Mouse (Mus musculus) CD4-positive, CD25-positive, alpha-beta regulatory T cell, adult 2 months (primary cell): ENCODE measurements around the gene Ptpn11.
A peak's percentile ranks its signal among the peaks of the same experiment; 100 is the strongest.
"Not testable (repeated sequence)": the region's sequence is repeated elsewhere in the genome, so short reads cannot be mapped to it uniquely, and the experiment has no call there.

Experiments
- DNase-seq: peaks from one replicate; pipeline ENCODE4 v3.0.0-alpha.2; 2012; ENCODE audit warnings: low read depth, low spot score

Gene Ptpn11

DNA sequence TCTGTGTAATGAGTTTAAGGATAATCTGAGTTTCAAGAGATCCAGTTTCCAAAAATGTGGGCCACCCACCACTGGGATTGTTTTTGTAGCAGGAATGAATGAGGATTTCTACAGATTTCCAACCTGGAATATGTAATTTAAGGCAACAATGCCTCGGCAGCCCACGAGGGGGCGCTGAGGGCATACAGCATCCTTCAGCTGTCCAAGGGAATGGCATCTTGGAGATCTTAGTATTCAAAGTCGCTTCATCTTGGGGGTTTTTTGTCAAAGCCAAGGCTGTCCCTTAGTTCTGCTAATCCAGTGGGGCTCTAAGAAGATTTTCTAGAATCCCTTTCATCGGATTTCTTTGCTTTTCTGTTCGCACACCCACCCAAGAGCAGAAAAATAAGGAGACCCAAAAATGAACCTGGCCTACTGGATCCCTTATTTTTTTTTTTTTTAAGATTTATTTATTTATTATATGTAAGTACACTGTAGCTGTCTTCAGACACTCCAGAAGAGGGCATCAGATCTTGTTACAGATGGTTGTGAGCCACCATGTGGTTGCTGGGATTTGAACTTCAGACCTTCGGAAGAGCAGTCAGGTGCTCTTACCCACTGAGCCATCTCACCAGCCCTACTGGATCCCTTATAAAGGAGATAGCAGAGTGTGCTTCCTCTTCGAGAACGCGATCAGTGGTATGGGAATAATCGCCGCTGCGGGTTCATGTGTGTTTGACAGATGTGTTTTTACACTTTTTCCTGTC lies 24.4 kb upstream of the Ptpn11 start:
- peak; percentile 81 for DNase-seq

- DNase-seq: no peak
These were observed 23.5 kb upstream of the Ptpn11 start for GRCm38 (mm10) chr5:121214707-121215106.

DNA sequence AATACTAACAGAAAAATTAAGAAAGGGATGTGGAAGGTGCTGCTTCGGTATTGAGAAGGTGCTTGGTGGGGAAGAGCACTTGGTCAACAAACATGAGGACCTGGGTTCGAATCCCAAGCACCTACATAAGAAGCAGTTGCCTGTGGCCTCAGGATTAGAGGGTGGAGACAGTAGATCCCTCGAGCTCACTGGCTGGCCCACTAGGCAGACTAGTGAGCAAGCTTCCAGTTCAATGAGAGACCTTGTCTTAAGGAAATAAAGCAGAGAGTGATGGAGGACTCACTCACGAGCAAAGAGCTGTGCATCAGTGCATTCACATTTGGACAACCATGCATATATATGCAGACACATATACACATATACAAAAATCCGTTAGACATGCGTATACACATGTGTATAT lies 20.9 kb upstream of the Ptpn11 start:
- no peak for DNase-seq

- DNase-seq: no peak
These were observed 19.4 kb upstream of the Ptpn11 start for GRCm38 (mm10) chr5:121210601-121210924.

GRCm38 (mm10) chr5:121209755-121210600 lies 18.8 kb upstream of the Ptpn11 start:
- no peak for DNase-seq

- DNase-seq: no peak
These were observed 15.8 kb upstream of the Ptpn11 start for GRCm38 (mm10) chr5:121206984-121207383.

DNA sequence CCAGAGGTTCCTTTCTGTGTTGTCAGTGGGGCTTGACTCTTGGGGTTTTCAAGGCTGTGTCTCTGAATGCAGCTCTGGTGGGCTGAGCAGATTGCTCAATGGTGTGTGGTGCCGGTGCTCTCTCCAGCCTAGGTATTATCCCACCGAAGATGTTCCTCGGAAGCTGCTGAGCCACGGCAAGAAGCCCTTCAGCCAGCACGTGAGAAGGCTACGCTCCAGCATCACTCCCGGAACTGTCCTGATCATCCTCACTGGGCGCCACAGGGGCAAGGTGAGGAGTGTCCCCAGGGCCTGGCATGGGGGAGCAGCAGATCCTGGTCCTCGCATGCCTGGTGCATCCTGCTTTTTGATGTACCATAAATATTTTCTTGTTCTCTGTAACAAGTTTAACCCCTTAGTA lies 15.3 kb upstream of the Ptpn11 start:
- no peak for DNase-seq

- not testable (repeated sequence) for DNase-seq
These were observed 14.4 kb upstream of the Ptpn11 start for GRCm38 (mm10) chr5:121205537-121206130.

- DNase-seq: peak; percentile 90
These were observed 13.2 kb upstream of the Ptpn11 start, which contains the start of gene Rpl6 for GRCm38 (mm10) chr5:121204132-121205089. Gene Rpl6, plus strand, starts transcription at chr5:121204481.

- DNase-seq: peak; percentile 39
These were observed 11.3 kb upstream of the Ptpn11 start for GRCm38 (mm10) chr5:121202467-121202866.

GRCm38 (mm10) chr5:121201739-121202138 lies 10.5 kb upstream of the Ptpn11 start:
- DNase-seq: peak; percentile 91

- DNase-seq: no peak
These were observed 7.2 kb upstream of the Ptpn11 start for GRCm38 (mm10) chr5:121198376-121198775.

DNA sequence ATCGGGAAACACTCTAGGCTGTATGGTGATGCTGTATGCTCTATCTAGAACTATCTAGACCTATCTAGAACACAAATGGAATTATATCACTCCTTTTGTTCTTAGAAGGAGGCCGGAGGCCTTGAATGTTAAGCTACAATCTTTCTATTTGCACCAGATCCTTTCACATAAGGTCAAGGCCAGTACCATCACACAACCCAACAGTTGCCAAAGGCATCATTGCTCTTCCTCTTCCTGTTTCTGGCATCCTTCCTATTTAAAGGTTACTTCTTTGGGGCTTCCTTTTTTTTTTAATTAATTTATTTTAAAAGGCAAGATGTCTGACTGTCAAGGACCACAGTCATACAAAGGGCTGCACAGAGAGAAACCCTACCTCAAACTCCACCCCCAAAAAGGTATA lies 6.1 kb upstream of the Ptpn11 start:
- DNase-seq: no peak

GRCm38 (mm10) chr5:121196764-121197163 lies 5.6 kb upstream of the Ptpn11 start:
- no peak for DNase-seq

- DNase-seq: no peak
These were observed 3.0 kb upstream of the Ptpn11 start for GRCm38 (mm10) chr5:121194173-121194572.

DNA sequence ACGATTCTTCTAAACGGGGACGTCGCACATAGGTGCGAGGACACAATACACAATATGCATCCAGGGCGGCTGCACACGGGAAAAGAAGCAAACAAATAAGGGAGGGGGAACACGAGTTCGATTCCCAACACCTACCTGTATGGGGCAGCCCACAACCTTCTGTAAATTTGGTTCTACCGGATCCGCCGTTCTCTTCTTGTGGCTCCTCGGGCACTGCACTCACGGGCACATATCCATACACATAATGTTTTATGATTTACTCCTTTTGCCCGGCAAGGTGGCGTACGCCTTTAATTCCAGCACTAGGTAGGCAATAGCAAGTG lies 348 bp upstream of the Ptpn11 start:
- DNase-seq: no peak

DNA sequence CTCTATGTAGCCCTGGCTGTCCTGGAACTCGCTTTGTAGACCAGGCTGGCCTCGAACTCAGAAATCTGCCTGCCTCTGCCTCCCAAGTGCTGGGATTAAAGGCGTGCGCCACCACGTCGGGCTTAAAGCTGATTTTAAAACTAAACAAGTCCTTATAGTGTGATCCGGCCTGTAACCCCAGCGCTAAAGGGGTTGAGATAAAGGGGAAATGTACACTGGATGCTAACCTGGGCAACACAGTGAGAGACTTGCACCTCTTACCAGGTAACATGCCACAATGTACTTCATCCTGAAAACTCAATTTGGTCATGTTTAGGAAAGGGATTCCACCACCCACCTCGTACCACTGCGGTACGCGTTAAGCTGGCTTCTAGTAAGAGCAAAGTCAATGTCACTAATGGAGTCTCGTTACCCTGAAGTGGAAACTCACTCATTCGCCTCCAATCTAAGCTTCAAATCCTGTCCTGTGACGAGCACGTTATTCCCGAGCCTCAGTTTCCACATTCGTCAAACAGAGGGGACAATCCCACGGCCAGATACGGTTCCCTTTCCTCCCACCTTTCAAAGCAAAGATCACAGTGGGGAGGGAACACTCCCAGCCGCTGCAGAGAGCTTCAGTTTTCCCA lies 874 bp downstream of the Ptpn11 start:
- DNase-seq: no peak

DNA sequence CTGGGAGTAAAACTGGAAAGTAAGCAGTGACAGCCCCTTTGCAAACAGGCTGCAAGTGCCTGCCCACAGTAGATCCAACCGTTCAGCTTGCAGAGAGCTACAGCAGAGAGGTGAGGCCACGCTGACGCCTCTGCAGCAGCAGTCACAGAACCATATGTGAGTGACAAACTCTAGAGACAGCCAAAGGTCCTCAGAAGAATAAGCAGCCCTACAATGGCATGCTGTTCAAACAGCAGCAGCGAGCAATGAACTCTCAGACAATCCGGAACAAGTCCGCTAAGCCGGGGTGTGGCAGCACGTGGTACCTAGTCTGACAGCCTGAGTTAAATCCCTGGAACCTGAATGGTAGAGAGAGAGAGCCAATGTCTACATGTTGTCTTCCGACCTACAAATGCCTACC lies 2.0 kb downstream of the Ptpn11 start:
- no peak for DNase-seq

GRCm38 (mm10) chr5:121188265-121188664 lies 2.9 kb downstream of the Ptpn11 start:
- DNase-seq: no peak

DNA sequence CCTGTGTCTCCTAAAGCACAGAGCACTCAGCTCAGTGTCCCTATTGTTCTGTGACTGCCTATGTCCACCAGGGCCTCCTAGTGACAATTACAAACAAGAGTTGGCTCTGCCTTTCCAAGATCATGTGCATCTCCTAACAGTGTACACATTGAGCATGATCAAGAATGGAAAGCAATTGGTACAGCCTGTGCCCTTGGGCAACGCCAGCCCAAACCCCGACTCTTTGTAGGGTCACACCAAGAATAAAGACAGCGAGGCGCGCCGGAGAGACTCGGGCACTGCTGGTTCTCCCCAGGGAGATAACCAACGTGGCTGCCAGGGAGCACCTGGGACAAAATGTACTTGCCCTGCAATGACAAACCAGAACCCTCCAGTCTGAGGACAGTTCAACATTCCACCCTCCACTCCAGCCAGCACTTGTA lies 3.6 kb downstream of the Ptpn11 start:
- DNase-seq: no peak

DNA sequence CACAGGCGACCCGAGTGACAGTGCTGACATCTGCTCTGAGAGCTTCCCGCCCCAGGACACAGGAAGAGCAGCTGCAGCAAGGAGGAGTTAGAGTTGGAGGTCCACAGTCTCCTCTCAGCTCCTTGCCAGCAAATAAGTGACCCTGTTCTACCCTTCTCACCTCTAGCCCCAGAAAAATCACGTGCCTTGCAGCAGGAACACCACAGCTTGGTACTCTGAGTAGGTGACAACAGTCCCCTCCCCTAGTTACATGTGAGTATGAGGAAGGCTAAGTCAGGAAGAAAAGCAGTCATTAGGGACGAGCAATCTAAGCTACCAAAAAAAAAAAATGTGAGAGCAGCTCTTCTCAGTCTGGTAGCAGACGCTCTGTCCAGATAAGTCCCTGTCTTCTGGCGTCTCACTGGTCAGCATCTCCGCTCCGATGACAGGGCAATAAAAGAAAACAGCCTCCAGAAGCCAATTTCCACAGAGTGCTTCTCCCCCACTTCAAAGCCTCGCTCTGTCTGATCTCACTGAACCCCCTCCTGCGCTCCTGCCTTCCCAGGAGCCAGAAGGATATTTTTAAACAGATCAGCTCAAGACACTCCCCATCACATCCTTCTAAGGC lies 6.1 kb downstream of the Ptpn11 start:
- no peak for DNase-seq
